Mouse (Mus musculus): ENCODE data around the gene Exoc2.

Exoc2 gene

DNA sequence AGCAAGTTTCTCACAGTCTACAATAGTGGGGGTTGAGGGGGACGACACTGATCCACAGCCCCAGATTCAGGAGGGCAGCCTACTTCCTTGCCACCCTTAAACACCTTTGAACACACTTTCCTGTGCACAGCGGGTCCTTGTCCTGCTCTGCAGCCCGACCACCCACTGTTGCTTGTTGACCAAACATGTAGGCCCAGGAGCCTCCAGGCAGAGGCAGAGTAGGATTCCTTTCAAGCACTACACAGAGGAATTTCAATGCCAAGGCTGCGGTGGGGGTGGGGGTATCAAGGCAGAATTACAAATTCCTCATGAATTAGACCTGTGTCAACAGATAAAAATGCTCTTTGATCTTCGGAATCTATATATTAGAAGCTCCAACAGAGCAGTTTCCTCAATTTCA lies 82.7 kb downstream of the Exoc2 start:
- no peak for DNase-seq (ENCODE audit: low spot score)

DNA sequence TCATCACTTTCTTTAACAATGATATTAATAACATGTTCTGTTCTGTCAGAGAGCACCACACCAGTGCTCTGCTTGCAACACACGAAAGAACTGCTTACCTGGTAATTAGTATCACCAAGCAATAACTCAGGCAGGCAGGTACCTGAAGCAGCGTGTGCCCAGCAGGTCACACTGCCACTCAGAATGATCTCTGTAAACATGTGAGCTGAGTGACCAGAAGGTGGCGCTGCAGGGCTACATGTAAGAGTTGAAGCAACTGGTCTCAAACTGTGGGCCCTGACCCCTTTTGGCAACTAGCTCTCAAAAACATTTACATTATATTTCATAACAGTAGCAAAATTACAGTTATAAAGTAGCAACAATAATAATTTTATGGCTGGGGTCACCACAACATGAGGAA lies 85.4 kb downstream of the Exoc2 start:
- peak; percentile 81 for DNase-seq (ENCODE audit: low spot score)

DNA sequence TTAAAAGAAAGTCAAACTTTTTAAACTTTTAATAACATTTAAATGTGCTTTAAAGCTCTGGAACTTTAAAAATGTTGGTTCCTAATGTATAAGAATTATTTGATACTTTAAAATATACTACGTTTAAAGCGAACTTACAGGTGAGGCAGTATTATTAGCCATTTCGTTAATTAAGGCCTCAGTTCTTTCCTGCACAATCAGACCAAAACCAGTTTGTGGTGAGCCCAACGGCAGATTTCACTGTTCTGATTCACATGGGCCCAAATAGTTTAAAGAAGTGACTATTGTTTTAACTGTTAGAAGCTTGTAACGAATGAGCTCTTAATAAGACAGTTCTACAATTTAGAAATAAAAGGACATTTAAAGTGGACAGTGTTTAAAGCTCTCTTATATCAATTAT lies 93.6 kb downstream of the Exoc2 start:
- no peak for DNase-seq (ENCODE audit: low spot score)

DNA sequence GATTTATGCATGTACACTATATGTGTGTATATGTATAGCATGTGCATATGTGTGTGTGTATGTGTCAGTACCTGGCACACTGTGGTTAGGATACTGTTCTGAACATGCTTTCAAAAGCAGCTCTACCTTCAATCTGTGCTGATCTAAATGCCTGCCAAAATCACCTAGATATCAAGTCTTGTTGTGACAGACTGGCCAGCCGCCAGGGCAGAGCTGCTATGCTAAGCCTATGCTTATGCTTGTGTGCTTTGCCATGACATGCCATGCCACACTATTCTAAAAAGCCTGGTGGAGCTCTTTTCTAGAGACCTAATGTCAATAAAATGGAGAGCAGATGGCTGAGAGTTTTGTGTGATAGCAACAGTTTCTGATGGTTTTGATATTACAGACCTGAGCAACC lies 94.0 kb downstream of the Exoc2 start:
- DNase-seq (ENCODE audit: low spot score) = peak; percentile 36

DNA sequence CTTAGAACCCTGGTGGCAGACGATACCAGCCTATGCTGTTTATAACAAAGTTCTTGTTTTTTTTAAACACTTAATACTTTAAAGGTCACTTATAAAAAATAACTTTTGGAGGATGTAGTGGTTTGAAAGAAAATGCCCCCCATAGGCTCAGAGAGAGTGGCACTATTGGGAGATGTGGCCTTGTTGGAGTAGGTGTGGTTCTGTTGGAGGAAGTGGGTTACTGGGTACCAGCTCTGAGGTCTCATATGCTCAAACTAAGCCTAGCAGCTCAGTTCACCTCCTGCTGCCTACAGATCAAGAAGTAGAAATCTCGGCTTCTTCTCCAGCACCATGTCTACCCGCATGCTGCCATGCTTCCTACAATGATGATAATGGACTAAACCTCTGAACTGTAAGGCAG lies 98.1 kb downstream of the Exoc2 start:
- DNase-seq (ENCODE audit: low spot score) = no peak

DNA sequence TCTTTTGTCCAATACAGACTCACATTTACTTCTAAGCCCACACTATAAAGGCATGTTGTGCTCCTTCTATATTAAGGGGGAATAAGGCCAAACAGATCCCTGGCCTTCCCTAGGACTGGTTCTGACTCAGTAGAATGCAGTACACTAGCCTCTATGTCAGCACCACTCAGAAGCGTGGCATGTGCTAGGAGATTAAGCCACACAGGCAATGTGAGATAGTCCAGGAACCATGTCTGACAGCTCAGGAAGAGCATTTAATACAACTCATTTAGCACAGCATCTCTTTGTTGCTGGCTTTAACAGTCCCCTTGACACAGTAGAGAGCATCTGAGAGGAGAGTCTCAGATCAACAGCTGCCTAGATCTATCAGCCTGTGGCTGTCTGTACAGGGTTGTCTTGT lies 100.4 kb downstream of the Exoc2 start:
- no peak for DNase-seq (ENCODE audit: low spot score)

DNA sequence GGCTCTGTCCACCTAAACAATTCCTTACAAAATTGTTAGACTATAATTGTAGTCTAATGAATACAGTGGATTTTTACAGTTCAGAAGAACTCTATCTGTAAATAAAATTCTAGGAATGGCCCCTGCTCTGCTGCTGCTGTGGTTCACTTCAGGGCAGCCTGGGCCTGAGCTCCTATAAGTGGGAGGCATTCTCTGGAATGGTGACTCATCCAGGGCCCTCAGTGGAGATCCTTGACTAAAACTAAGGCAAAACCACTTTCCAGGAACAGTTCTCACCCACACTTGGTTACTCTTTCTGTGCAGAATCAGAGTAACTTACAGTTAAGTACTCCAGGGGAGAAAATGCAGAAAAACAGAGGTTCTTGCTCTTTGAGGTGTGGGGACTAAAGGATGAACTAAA lies 108.4 kb downstream of the Exoc2 start:
- no peak for DNase-seq (ENCODE audit: low spot score)

DNA sequence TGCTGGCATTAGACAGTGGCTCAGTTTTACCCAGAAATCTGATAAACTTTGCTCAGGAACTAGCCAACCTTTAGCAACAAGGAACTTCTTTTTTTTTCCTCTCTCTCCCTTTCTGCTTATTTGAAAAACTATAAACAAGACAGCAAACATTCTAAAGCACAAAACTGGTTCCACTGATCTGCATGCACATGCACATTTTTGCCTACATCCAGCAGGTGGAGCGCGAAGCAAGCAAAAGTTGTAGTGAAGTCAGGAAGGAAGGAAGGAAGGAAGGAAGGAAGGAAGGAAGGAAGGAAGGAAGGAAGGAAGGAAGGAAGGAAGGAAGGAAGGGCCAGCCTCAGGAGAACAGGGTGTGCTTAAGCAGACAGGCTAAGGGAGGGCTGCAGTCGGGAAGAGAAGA lies 109.9 kb downstream of the Exoc2 start:
- no peak for DNase-seq (ENCODE audit: low spot score)

DNA sequence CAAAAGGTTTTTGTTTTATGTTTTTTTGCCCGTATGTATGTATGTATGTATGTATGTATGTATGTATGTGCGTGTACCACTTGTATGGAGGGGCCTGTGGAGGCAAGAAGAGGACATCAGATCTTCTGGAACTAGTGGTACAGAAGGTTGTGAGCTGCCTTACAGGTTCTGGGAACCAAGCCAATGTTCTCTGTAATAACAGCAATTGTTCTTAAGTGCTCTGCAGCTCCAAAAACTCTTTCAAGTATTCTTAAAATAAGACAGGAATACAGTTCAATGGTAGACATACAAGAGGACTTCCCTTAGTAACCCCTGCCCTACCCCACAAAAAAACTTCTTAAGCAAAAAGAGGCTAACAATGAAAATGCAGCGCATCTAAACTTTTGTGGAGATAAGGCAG lies 115.5 kb downstream of the Exoc2 start:
- DNase-seq (ENCODE audit: low spot score) = no peak

DNA sequence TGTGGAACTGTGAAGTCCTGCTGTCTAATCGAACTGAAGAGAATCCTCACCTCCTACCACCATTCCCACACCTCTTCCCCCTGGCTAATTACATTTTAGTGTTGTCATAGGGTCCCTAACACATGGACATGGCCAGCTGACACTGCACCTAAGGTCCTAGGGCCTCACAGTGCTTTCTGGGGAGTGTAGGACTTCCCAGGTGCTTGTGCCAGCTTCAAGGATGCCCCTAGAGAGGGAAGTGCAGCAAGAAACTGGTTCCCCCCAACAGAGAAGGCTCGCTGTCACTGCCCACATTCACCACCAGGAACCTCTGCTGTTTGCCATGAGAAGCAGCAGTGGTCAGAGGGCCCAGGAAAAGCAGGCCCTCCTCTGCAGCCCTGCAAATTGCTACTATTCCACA lies 123.2 kb downstream of the Exoc2 start:
- DNase-seq (ENCODE audit: low spot score) = no peak

DNA sequence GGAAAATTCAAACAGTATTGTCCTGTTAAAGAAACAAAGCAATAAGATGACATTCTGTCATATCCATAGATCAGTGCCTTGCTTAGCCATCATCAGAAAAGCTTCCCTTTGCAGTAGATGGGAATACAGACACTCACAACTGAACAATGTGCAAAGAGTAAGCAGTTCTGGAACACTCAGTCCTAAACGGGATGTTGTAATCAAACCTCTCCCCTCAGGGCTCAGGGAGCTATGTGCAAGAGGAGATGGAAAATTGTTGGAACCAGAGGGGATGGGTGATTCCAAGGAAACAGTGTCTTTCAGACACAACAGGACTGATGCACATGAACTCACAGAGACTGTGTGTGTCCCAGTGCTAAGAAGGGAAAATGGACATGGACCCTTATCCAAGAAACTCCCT lies 125.9 kb downstream of the Exoc2 start:
- no peak for DNase-seq (ENCODE audit: low spot score)

DNA sequence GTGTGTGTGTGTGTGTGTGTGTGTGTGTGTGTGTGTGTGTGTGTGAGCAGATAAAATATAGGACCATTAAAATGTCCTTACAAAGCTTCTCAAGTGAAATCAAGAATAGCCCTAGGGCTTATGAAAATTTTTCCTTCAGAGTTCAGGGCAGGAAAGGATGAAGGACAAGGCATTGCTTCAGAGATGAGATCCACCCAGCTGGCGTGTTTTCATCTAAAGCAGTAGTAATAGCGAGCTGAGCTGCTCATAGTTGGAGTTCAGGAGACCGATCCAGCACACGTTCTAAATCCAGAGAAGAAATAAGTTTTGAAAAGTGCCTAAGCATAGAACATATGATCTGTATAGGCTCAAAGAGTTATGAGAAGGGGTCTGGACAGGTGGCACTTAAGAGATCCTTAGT lies 127.4 kb downstream of the Exoc2 start:
- no peak for DNase-seq (ENCODE audit: low spot score)

DNA sequence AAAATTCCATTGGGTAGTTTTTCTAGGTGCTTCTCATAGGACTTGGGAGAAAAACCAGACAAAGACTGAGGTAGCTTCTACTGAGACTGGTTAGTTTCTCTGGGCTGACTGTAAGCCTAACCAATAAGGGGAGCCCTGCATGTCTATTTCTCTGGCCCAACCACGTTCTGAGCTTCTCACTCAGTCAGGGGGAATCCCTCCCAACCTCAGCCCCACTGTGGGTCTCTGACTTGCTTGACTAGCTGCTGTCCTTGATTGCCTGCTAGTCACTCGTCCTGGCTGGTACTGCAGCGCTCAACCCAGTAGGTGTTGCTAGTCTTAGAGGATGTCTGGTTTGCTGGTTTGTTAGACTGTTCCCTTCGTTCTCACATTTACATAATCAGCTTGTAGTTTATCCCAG lies 130.8 kb downstream of the Exoc2 start:
- no peak for DNase-seq (ENCODE audit: low spot score)

DNA sequence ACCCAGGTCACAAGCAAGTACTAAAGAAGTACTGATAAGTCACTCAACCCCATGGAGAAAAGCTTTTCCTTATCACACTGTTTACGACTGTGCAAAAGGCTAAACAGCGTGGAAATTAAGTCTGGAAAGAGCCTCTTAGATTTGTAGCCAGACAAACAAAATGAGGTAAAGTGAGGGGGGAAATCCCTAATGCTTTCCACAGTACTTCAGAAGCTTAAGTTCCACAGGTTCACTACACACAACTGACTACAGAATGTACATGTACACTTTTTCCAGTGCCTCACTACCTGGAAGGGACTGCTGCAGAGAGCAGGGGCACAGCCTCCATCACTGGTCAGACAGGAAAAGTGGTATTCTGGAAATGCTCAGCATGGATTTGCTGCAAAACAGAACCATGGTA lies 132.1 kb downstream of the Exoc2 start:
- no peak for DNase-seq (ENCODE audit: low spot score)

DNA sequence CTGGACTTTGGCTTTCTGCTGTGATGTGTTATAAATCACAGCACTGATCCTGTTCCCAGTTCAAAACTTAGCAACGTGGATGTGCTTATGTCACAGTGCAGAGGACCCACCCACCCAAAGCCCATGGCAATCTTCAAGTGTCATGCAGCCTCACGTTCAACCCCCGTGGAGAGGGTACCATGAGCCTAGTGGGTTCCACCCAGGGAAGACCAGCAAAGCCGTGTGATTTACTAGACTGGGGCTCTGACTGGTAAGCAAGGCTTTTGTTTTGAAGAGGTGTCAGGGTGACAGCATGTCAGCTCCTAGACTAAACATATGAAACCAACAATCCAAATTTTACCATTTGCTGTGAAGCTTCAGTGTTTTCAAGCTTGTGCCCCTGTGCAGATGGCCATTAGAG lies 132.6 kb downstream of the Exoc2 start:
- no peak for DNase-seq (ENCODE audit: low spot score)

DNA sequence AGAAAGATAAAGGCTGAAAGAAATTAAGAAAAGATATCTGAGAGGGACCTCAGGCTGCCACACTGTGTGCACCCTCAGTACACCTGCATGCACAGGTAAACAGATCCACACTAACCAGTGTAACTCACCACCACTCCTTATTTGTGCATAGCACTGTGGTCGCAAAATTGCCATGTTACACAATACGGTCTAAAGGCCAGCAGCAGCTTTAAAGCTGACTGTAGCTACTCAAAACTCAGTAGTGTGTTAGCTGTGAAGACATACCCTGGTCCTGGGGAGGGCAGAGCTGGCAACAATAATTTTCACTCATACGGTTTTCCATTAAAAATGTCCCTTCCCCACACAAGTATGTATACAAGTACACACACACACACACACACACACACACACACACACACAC lies 133.2 kb downstream of the Exoc2 start:
- DNase-seq (ENCODE audit: low spot score) = no peak

DNA sequence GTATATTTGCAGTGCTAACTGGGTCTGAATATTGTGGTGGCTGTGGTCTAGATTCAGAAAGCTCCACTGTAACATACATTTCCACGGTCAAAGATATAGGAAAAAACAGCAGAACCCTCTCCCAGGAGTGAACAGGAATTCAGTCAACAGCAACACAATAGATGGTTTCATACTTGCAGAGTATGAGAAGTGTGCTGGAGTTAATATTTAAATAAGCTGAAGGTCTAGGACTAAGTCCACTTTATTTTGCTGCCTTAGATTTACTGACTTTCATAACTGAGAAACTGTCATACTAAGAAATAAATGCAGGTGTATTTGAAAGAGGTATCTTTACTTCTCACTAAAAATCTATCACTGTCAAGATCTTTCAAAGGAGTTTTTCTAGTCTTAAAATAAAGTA lies 137.6 kb downstream of the Exoc2 start:
- DNase-seq (ENCODE audit: low spot score) = no peak

DNA sequence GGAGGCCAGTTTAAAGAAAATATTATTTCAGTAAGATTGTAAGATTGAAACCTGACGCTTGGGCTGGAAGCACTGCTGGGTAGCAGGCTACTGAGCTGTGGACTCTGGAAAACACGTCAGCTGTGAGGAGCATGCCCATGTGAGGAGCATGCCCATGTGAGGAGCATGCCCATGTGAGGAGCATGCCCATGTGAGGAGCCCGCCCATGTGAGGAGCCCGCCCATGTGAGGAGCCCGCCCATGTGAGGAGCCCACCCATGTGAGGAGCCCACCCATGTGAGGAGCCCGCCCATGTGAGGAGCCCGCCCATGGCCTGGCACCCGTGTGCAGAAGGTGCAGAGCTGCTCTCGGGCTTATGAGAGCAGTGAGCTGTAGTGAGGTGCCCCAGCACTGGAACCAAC lies 139.0 kb downstream of the Exoc2 start:
- DNase-seq (ENCODE audit: low spot score) = no peak

DNA sequence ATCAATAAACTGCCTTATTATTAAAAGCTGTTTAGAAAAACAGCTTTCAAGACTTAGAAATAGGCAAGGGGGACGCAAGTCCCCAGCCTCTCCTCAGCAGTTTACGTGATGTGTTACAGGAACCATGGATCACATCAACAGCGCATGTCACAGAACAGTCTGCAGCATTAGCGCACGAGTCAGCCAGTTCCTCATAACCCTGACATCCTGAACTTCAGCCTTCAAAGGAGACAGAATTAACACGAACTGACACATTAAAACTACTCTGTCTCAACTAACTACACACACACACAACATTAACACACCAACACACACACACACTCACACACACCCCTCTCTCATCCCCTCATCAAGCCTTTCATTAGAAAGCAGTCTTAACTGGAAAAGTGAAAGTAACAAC lies 139.5 kb downstream of the Exoc2 start:
- no peak for DNase-seq (ENCODE audit: low spot score)

DNA sequence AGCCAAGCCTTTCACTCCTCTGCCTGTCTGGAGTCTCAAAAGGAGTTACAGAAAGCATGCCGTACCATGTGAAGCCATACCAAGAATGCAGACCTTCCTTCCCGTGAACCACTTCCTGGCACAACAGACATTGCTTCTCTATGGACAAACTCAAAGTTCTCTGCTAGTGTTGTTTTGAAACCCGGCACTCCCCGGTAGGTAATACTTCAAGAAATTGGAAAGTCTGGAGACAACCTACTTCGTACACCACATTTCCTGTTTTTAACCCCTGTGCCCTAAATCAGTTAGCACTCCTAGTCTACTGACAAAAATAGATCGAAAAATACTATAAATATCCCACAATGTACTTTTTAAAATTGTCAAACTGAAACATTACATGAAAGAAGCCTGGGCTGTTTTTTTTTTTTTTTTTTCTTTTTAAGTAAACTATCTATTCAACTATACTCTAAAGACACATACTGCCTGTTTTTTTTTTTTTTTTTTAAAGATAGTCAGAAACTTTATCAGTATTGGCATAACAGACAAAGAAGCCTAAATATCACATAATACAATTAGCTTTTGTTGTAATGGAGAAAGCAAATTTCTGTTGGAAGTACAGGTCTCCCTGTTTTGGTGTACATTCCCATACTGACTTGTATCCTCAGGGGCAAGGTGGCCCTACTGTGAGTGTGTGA lies 140.3 kb downstream of the Exoc2 start:
- no peak for DNase-seq (ENCODE audit: low spot score)

DNA sequence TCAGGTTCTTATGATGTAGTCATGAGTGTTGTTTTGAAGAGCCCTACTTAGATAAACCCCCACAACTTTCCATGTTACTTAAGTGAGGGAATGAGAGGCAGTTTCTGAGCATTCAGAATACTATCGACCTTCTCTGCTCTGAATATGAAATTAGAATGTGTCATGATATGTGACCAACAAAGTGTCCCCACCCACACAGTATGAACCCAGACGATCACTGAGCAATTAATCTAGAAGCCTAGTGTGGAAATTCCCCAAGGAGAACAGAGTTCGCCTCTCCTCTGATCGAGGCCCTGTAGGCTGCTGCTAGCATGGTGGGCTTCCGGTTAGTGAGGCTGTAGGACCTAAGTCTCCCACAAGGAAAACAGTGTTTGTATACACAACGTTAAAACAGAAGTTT lies 142.5 kb downstream of the Exoc2 start:
- no peak for DNase-seq (ENCODE audit: low spot score)

DNA sequence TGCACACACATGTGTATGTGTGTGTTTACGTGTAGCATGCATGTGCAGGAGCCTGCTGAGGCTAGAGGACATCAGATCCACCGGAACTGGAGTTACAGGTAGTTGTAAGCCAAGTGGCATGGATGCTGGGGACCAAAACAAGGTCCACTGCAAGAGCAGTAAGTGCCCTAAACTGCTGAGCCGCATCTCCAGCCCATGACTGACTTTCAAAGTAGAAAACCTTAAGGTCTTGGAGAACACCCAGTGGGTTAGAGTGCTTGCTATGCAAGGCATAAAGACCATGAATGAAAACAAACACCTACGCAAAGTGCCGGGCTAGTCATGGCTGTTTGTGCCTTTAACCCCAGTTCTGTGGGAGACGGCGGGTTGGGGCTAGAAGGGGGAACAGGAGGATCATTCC lies 147.4 kb downstream of the Exoc2 start:
- DNase-seq (ENCODE audit: low spot score) = no peak

DNA sequence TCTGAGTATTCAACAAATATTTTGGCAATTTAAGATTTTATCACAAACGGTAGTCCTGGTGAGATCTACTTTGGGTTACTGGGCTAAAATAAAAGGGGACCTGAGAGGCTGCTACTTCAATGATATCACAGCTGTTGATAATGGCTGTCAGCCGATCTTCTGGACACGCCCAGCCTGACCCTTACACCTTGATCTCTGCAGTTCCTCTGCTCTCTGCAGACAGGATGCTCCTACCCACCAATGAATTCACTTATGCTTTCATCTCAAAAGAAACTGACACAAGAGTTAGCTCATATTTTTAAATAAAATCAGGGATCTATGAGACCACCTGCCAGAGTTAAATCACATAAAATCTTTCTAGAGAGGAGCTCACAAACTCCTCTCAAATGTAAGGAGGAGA lies 149.0 kb downstream of the Exoc2 start:
- no peak for DNase-seq (ENCODE audit: low spot score)

DNA sequence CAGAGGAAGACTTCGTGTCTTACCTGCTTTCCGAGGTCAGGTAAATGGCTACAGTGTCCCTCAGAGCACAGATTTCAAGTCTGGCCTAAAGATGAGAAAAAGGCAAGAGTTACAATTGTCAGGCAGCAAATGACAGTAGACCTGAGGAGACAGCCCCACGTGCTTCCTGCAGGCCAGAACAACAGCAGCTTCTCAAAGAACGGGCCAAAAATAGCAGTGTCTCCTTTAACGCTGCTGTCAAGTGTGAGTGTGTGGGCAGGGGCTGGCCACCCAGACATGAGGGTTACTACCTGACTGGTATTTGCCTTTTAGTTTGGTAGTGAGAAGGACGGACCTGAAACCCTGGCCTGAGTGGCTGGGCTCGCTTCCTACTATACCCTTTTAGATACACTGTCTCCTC lies 153.3 kb downstream of the Exoc2 start:
- DNase-seq (ENCODE audit: low spot score) = no peak

DNA sequence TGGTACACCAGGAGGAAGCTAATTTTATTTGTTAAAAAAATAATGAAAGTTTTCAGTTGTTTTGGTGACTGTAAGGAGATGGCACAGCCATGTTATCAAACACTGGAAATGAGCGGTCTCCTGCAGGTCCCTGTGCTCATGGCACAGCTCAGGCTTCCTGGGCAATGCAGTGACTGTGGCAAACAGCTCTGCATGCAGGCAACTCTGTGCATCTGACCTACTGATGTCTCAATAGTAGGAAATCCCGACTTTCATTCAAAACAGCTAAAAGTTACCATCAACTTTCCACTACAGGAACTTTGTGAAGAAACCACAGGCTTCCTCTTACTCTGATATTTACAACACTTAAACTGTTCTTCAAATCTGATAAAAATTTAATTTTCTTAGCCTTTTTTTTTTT lies 154.0 kb downstream of the Exoc2 start:
- DNase-seq (ENCODE audit: low spot score) = no peak

Measured in urinary bladder, postnatal 14 days (tissue).